Mouse (Mus musculus): Measurements from ENCODE around the gene Nlgn2. TPM values are rescaled to one million over a fixed set of nuclear protein-coding genes. Genes with fewer than 3 reads are reported as not detected.

Gene Nlgn2
- total and polyA plus RNA-seq, 2 experiments from 2014 or later, result 23.5 to 137 TPM

- no peaks in the 10 kb centered on the region for H3K9me3 ChIP-seq (ENCODE audit: low read length)
- H3K9ac ChIP-seq (replicated peaks; ENCODE audit: low read length, poor library complexity, severe bottlenecking), result no peak overlapping the region
- WGBS, result 61% methylated on average over 21 of the region's 21 CpGs
- ATAC-seq (ENCODE audit: low FRiP score), result no peak
- DNase-seq (ENCODE audit: low spot score), result no peak
- H3K36me3 ChIP-seq (ENCODE audit: insufficient read depth, low read length), result no peaks in the 10 kb centered on the region
- peak overlapping the region; percentile 46 for H3K4me3 ChIP-seq (ENCODE audit: low read depth, low read length)
- H3K4me1 ChIP-seq (ENCODE audit: insufficient read depth, low read length), result no peaks in the 10 kb centered on the region
- no peaks in the 10 kb centered on the region for H3K27me3 ChIP-seq (ENCODE audit: insufficient read depth, low read length)
- H3K27ac ChIP-seq (ENCODE audit: low read depth, low read length), result no peak overlapping the region
- H3K4me2 ChIP-seq (ENCODE audit: low read depth, low read length, poor library complexity, severe bottlenecking), result peak overlapping the region; percentile 78
- TF ChIP-seq CTCF (IDR thresholded peaks at IDR 0.05), result no peak
Observed at GRCm38 (mm10) chr11:69881787-69882670, 44.4 kb upstream of the Nlgn2 start.

GRCm38 (mm10) chr11:69880853-69881603 is 43.4 kb upstream of the Nlgn2 start, which contains the start of gene Kctd11:
Kctd11 (minus strand) TSS chr11:69881406.
- peak within 1 kb of the TSS; percentile 78 for H3K4me2 ChIP-seq (ENCODE audit: low read depth, low read length, poor library complexity, severe bottlenecking)
- H3K9me3 ChIP-seq (ENCODE audit: low read length), result no peaks in the 10 kb centered on the region
- DNase-seq (ENCODE audit: low spot score) (peak; percentile 71), ATAC-seq (ENCODE audit: low FRiP score) (peak; percentile 79)
- H3K9ac ChIP-seq (replicated peaks; ENCODE audit: low read length, poor library complexity, severe bottlenecking), result peak within 1 kb of the TSS; percentile 50
- no peaks in the 10 kb centered on the region for H3K4me1 ChIP-seq (ENCODE audit: insufficient read depth, low read length)
- under 1% methylated on average over 44 of the region's 46 CpGs for WGBS
- no peaks in the 10 kb centered on the region for H3K36me3 ChIP-seq (ENCODE audit: insufficient read depth, low read length)
- peak within 1 kb of the TSS; percentile 46 for H3K4me3 ChIP-seq (ENCODE audit: low read depth, low read length)
- H3K27me3 ChIP-seq (ENCODE audit: insufficient read depth, low read length), result no peaks in the 10 kb centered on the region
- TF ChIP-seq CTCF (IDR thresholded peaks at IDR 0.05), result peak; percentile 38
- peak within 1 kb of the TSS; percentile 43; the same call in 1 of the 2 replicates for H3K27ac ChIP-seq (ENCODE audit: low read depth, low read length)

- peak overlapping the region; percentile 78 for H3K4me2 ChIP-seq (ENCODE audit: low read depth, low read length, poor library complexity, severe bottlenecking)
- TF ChIP-seq CTCF (IDR thresholded peaks at IDR 0.05), result peak; percentile 86
- peak overlapping the region; percentile 50 for H3K9ac ChIP-seq (replicated peaks; ENCODE audit: low read length, poor library complexity, severe bottlenecking)
- WGBS, result 2% methylated on average over 18 of the region's 18 CpGs
- DNase-seq (ENCODE audit: low spot score) (peak; percentile 74), ATAC-seq (ENCODE audit: low FRiP score) (peak; percentile 22; the same call in 1 of the 2 replicates)
- no peaks in the 10 kb centered on the region for H3K9me3 ChIP-seq (ENCODE audit: low read length)
- peak overlapping the region; percentile 46 for H3K4me3 ChIP-seq (ENCODE audit: low read depth, low read length)
- no peaks in the 10 kb centered on the region for H3K27me3 ChIP-seq (ENCODE audit: insufficient read depth, low read length)
- H3K36me3 ChIP-seq (ENCODE audit: insufficient read depth, low read length), result no peaks in the 10 kb centered on the region
- no peaks in the 10 kb centered on the region for H3K4me1 ChIP-seq (ENCODE audit: insufficient read depth, low read length)
- H3K27ac ChIP-seq (ENCODE audit: low read depth, low read length), result peak overlapping the region; percentile 43; the same call in 1 of the 2 replicates
Observed at GRCm38 (mm10) chr11:69880506-69880852, 42.9 kb upstream of the Nlgn2 start.

- no peak overlapping the region for H3K4me3 ChIP-seq (ENCODE audit: low read depth, low read length)
- no peak overlapping the region for H3K9ac ChIP-seq (replicated peaks; ENCODE audit: low read length, poor library complexity, severe bottlenecking)
- H3K27ac ChIP-seq (ENCODE audit: low read depth, low read length), result no peak overlapping the region
- no peak for TF ChIP-seq CTCF (IDR thresholded peaks at IDR 0.05)
- H3K36me3 ChIP-seq (ENCODE audit: insufficient read depth, low read length), result no peaks in the 10 kb centered on the region
- 63% methylated on average over 15 of the region's 15 CpGs for WGBS
- no peaks in the 10 kb centered on the region for H3K27me3 ChIP-seq (ENCODE audit: insufficient read depth, low read length)
- ATAC-seq (ENCODE audit: low FRiP score) (no peak), DNase-seq (ENCODE audit: low spot score) (no peak)
- H3K4me2 ChIP-seq (ENCODE audit: low read depth, low read length, poor library complexity, severe bottlenecking), result peak overlapping the region; percentile 78
- no peaks in the 10 kb centered on the region for H3K4me1 ChIP-seq (ENCODE audit: insufficient read depth, low read length)
- H3K9me3 ChIP-seq (ENCODE audit: low read length), result no peaks in the 10 kb centered on the region
Observed at GRCm38 (mm10) chr11:69879711-69880110, 42.1 kb upstream of the Nlgn2 start.

GRCm38 (mm10) chr11:69878952-69879351 is 41.4 kb upstream of the Nlgn2 start:
- H3K4me3 ChIP-seq (ENCODE audit: low read depth, low read length), result no peak overlapping the region
- no peaks in the 10 kb centered on the region for H3K9me3 ChIP-seq (ENCODE audit: low read length)
- DNase-seq (ENCODE audit: low spot score), result no peak
- no peak overlapping the region for H3K27ac ChIP-seq (ENCODE audit: low read depth, low read length)
- no peak for ATAC-seq (ENCODE audit: low FRiP score)
- no peaks in the 10 kb centered on the region for H3K4me1 ChIP-seq (ENCODE audit: insufficient read depth, low read length)
- H3K4me2 ChIP-seq (ENCODE audit: low read depth, low read length, poor library complexity, severe bottlenecking), result no peak overlapping the region
- TF ChIP-seq CTCF (IDR thresholded peaks at IDR 0.05), result no peak
- H3K27me3 ChIP-seq (ENCODE audit: insufficient read depth, low read length), result no peaks in the 10 kb centered on the region
- H3K36me3 ChIP-seq (ENCODE audit: insufficient read depth, low read length), result no peaks in the 10 kb centered on the region
- no peak overlapping the region for H3K9ac ChIP-seq (replicated peaks; ENCODE audit: low read length, poor library complexity, severe bottlenecking)
- WGBS, result 93% methylated on average over 6 of the region's 6 CpGs

Measured in midbrain, postnatal 0 days (tissue).